Mouse (Mus musculus): Measurements from ENCODE around the gene Ndufa4l2.
A peak's percentile ranks its signal among the peaks of the same experiment; 100 is the strongest.

Gene Ndufa4l2

DNA sequence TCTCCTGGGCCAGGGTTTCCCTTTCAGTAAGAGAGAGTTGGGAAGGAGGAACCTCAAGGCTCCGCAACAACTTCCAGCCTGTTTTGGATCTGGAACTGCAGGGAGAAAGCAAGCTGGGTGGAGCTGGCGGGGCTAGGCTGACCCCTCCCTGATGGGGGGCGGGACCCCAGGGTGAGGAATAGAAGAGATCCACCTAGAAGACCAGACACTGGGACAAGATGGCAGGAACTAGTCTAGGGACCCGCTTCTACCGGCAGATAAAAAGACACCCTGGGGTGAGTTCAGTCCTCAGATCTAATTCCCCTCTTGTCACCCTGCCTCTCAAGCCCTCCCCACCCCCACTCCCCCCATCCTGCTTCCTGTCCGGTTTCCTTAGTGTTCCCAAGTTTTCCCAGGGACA lies at the start of gene Ndufa4l2:
Gene Ndufa4l2 (plus strand): TSS at position 204 of the 400 bp plus-strand sequence.
- DNase-seq (ENCODE audit: low read depth) = no peak

DNA sequence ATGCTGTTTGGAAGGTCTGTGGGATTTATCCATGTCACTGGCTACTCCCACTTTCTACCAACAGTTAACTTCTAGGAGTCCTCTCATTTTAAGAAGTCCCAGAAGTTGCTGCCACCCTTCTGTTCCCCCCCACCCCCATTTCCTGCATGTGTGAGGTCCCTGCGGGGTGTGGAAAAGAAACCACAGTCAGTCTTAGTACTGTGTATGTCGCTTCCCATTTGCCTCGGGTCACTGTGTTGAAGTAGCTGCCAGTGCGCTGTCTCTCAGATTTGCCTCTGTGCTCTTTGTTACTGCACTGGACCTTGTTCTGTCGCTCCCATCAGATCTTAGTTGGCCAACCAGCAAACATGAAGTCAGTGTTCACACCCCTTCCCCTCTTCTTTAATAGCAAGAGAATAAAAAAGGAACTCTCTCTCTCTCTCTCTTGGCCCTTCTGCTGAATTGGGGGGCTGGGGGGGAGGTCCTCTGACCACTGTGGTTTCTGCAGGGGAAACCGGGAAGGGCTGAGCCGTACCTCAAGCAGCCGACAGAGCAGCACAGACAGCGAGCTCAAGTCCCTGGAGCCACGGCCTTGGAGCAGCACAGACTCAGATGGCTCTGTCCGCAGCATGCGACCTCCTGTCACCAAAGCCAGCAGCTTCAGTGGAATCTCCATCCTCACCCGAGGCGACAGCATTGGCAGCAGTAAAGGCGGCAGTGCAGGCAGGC lies 43.3 kb upstream of the Ndufa4l2 start:
- peak; percentile 31 for DNase-seq (ENCODE audit: low read depth)

DNA sequence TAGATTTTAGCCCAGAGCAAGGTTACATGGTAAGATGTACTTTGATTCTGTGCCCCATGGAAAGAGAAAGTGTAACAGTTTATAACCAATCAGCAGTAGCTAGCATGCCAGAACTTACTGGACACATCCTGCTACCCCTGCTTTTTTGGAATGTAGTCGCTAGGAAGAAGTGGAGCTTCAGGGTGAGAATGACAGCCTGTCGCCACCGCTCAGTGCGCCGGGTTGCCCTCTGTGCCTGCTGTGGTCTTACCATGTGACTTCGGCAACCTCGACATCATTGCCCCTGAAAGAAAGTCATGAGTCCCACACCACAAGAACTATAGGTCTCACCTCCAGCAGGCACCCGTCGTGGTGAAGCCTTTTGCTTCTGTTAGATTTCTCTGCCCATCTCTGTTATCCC lies 42.0 kb upstream of the Ndufa4l2 start:
- no peak for DNase-seq (ENCODE audit: low read depth)

DNA sequence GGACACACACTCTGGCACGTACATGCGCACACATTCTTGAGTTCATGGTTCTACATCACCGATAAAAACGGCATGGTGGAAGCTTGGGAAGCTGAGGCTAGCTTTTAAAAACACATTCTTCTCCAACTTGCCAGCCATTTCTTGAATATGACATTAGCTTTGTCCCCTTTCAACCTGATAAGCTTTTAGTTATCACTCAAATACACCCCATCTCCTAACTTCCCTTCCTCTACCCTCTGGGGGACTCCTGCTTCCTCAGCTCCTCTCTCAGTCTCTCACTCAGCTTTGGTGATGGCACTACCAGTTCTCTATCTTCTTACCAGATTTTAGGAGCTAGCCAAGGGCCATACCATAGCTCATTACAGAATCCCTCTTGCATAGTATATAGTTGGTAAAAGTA lies 39.6 kb upstream of the Ndufa4l2 start:
- no peak for DNase-seq (ENCODE audit: low read depth)

DNA sequence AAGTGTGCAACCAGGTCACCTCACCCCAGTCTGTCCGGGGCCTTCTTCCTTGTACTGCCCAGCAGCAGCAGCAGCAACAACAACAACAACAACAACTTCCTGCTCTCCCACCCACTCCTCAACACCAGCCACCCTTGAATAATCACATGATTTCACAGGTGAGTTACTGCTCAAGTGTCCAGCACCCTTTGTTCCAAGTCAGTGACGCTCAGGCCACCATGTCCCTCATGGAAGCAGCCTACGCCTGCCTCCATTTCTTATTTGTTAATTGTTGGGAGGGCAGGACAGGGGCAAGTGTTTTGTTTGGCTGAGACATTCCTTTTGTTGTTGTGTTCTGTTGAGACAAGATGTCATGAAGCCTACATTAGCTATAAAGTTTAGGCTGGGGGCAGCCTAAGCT lies 38.2 kb upstream of the Ndufa4l2 start:
- DNase-seq (ENCODE audit: low read depth) = no peak

DNA sequence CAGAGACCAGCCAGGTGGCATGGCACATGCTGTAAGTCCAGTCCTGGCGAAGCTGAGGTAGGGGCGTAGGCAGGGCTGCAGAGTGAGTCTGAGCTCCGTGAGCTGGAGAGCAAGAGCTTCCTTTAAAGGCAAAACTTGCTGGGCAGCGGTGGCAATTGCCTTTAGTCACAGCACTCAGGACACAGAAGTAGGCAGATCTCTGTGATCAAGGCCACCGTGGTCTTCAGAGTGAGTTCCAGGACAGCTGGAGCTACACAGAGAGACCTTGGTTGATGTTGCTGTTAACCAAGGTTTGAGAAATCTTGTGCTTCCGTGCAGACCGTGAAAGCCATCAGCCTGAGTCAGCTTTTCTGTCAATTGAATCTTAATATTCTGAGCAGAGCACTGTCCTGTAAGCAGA lies 37.5 kb upstream of the Ndufa4l2 start:
- no peak for DNase-seq (ENCODE audit: low read depth)

DNA sequence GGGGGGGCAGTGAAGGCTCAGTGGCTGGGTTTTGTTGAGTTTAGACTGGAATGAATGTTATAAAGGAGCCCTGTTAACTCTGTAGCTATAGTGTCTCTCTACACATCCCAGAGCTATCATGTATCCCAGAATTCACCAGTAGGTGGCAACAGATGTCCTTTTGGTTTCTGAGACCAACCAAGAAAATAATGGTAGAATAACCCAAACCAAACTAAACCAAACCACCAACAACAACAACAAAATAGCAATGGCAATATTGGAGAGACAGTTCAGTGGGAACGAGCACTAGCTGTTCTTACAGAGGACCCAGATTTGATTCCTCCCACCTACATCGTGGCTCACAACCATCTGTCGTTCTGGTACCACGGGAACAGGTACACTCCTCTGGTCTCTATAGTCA lies 35.6 kb upstream of the Ndufa4l2 start:
- peak; percentile 36 for DNase-seq (ENCODE audit: low read depth)

DNA sequence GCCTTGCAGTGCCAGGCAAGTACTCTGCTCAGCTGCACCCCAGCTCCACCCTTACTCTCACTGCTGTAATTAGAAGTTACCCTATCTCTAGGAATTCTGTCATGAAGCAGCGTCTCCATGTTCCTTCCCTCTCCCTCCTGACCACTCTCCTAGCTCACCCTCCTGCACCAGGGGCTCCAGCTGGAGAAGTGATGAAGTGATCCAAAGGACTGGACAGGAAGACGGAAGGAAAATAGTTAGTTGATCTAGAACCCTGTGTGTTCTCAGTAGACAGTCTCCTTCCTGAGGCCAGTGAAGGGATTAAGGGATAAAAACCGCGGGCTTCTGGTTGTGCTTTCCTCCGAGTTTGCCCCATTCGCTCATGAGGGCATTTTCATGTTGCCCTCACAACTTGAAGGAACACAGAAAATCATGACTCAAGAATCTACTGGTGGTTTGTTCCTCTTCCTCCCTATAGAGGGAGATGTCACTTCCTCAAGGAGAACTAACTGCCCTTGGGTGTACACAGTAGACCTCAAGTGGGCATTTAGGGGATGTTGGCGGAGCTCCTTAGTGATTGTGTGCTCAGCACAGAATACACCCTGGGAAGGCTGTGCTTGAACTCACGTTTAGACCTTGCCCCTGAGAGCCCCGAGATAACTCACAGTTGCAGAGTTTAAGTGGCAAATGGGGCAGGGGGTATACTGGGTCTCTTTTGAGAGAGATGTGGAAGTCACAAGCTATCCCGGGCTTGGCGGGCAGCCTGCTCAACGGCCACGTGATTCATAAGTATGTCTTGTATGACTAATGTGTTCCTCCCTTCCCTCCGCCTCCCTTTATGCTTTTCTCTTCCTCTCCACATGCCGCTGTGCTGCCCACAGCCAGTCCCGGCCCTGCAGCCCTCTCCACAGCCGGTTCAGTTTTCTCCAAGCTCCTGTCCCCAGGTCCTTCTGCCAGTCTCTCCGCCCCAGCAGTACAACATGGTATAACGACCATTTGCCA lies 33.6 kb upstream of the Ndufa4l2 start:
- peak; percentile 39 for DNase-seq (ENCODE audit: low read depth)

DNA sequence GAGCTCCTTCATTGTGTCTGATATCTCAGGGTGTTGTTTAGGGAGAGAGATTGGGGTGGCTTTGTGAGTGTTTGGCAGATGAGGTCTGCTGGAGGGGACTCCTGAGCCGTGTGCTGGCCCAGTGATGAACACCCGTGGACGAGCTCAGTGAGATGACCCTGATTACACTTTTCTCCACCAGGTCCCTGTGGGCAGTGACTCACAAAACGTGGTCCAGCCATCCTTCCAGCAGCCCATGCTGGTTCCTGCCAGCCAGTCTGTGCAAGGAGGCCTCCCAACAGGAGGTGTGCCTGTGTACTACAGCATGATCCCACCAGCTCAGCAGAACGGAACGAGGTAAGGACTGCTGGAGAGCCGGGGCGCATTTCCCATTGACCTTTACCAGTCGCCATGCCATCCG lies 29.5 kb upstream of the Ndufa4l2 start:
- no peak for DNase-seq (ENCODE audit: low read depth)

DNA sequence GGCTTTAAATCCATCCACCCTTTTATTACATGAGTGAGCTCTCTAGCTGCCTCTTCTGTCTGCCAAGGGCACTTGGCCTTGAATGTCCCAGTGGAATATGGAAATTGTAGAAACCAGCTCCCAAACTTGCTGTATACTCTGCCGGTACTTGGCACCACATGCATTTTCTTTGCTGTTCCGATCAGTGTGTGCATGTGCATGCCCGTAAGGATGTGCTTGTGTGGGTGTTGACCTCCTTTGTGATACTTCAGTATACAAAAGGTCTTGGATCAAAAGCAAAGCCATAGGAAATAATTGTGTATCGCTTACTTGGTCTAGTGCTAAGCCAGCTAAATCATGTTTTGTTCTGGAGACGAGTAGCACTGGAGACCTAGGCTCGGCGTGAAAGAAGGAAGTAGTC lies 25.9 kb upstream of the Ndufa4l2 start:
- DNase-seq (ENCODE audit: low read depth) = no peak

DNA sequence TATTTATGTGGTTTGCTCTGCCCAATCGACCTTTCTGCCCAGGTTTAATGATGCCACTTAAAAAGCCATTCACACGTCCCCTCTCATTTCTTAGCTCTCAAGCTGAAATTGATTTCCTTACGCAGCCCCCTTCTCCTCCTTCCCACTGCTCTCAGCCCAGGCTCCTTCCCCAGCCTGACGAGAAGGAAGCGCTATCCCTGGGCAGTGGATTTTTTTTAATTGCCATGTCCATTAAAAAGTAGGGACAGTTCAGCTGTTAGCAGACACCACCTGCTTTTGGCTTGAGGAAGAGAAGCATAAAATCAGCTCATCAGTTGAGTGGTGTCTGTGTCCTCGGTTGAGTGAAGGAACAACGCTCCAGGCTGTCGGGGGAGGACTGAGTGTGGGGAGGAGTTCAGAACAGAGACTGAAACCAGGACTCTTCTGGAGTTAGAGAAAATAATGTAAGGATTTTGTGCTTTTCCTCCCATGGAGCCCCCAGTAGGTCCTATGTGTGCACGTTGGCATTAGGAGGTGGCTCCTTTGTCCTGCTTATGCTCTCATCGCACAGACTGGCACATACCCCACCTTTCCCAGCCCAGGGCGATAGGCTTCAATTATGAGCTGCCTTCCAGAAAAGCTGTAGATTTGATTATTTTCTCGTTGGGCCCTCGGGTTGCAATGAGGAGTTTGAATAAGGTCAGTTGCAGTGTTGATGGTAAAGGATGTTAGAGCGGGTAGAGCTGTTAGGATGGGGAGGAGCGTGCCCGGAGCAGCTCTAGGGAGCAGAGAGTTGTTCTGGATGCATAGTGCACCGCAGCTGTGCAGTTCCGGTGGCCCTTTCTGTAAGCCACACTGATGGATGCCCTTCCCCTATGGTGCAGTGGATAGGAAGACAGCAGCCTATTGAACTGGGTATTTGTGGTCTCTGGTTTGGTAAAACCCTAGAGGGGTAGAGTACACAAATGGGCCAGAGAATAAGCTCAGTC lies 24.3 kb upstream of the Ndufa4l2 start:
- DNase-seq (ENCODE audit: low read depth) = no peak

DNA sequence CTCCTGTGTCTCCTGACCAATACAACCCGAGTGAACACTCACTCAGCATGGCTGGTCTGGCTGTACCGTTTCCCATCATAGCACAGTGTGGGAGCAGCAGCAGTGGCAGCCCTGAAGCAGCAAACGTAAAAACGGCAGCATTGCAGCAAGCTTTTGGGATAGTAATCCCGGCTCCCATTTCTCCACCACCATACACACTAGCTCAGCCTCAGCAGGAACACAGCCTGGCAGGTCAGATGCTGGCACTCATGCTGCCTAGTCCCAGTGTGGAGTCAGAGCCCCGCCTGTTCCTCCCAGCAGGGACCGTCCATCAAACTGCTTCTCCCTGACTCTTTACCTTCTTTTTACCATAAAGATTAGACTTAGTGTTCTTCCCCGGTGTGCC lies 23.6 kb upstream of the Ndufa4l2 start:
- DNase-seq (ENCODE audit: low read depth) = no peak

DNA sequence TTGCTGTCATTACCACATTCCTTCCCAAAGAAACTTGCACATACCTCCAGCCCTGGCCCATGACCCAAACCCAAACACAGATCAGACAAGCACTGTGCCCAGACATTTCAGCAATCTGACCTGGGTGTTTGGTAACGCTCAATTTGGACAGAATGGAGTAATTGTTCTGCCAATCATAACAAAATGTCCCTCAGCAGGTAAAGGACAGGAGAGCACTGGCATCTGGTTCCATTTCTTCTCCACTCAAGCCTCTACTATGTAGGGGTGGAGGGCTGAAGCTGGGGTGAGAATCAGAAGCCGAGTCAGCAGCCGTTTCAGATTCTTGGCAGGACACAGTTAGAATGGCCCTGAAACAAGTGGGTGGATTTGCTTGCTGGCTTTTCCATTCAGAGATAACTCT lies 22.6 kb upstream of the Ndufa4l2 start:
- no peak for DNase-seq (ENCODE audit: low read depth)

DNA sequence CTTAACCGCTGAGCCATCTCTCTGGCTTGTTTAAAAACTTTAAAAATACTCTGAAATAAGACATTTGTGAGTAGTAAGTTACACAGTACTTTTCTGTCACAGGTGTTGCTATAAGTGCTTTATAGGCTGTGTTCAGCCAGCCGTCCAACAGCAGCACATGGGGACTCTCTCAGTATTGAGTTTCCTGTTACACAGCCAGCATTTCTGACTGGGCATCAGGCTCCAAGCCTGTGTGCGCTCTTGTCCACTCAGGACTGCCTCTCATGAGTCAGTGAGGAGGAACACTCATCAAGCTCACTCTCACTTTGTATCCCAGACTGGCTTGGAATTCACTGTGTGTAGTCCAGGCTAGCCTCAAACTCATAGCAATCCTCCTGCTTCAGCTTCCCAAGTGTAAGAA lies 18.6 kb upstream of the Ndufa4l2 start:
- DNase-seq (ENCODE audit: low read depth) = no peak

DNA sequence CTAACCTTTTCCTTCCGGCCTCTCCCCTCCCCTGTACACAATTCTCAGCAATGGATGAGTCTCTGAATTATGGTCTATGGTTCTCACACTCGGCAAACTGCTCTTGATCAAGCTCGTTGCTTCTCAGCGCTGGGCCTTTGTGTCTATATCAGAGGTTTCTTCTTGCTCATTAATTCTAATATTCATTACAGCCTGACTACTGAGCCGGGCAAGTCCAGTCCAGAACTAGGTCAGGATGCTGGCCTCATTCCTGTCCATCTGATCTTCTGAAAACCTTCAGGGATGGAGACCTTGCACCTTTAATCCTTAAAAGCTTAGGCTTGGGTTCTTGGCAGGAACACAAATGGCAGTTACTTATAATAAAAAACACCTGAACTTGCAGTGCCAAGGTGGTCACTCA lies 15.3 kb upstream of the Ndufa4l2 start:
- no peak for DNase-seq (ENCODE audit: low read depth)

DNA sequence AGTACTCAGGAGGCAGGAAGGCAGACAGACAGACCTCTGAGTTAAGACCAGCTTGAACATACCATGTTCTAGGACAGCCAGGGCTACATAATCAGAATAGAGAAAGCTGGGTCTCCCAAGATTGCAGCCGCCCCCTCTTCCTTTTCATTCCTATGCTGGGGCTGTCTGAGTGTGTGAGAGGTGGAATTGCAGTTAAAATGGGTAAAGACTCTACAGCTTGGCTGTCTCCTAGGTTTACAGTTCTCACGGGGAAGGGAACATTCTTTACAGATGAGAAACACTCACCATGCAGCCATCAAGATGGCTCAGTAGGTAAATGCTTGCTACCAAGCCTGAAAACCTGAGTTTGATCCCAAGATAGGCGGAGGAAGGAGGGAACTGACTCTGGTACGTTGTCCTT lies 14.7 kb upstream of the Ndufa4l2 start:
- no peak for DNase-seq (ENCODE audit: low read depth)

DNA sequence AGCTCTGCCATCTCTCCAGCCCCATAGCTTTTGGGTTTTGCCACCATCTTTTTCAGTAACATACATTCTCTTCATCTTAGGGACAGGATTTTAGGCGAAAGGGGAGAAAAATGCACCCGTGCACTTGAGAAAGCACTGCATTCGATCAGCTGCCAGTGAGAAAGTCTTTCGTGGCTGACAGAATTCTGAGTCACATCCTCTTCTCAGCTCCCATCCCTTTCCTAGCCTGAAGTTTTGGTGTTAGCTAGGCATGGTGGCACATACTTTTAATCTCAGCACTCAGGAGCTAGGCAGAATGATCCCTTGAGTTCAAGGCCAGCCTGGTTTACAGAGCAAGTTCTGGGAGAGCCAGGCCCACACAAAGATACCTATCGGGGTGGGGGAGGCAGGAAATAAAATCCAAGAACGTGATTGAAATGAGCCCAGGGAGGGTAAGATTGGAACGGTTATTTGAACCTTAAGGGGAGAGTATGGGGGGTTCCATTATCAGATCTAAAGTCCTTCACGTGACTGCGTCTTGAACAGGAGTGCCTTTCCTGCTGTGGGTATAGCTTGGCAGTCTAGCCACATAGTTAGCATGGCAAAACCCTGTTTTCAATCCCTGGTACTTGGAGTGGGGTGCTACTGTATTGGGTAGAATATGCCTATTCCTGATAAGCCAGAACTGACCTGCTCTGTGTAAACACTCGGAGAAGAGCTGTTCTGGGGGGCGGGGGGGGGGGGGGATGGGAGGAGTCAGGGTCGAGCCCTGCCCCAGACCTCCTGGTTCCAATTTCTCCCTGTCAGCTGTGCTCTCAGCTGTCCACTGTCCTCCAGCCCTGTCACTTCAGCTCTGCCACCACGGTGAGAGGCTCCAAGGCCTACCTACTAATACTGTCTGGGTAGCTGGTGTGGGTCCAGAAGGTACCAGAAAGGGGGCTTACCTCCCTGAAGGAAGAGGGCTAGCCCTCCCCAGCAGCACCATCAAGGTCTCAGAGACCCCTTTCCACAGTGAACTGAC lies 13.6 kb upstream of the Ndufa4l2 start, which contains the start of gene Stac3:
Gene Stac3 (plus strand): TSS at position 793 of the 1,000 bp plus-strand sequence.
- no peak for DNase-seq (ENCODE audit: low read depth)

DNA sequence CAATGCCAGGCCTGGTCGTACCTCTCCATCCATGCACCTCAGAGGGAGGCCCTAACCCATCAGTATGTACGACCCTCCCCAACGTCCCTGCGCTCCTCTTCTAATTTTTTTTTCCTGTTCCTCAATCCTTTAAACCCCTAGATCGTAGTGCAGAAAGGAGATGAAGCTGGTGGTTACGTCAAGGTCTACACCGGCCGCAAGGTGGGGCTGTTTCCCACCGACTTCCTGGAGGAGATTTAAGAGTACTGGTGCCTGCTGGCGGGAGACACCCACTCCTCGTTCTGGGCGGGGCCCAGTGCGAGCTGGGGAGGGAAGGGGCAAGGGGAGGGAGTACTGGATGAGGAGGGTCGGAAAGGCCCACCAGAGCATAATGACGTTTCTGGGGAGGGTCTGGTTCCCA lies 6.5 kb upstream of the Ndufa4l2 start:
- peak; percentile 87 for DNase-seq (ENCODE audit: low read depth)

DNA sequence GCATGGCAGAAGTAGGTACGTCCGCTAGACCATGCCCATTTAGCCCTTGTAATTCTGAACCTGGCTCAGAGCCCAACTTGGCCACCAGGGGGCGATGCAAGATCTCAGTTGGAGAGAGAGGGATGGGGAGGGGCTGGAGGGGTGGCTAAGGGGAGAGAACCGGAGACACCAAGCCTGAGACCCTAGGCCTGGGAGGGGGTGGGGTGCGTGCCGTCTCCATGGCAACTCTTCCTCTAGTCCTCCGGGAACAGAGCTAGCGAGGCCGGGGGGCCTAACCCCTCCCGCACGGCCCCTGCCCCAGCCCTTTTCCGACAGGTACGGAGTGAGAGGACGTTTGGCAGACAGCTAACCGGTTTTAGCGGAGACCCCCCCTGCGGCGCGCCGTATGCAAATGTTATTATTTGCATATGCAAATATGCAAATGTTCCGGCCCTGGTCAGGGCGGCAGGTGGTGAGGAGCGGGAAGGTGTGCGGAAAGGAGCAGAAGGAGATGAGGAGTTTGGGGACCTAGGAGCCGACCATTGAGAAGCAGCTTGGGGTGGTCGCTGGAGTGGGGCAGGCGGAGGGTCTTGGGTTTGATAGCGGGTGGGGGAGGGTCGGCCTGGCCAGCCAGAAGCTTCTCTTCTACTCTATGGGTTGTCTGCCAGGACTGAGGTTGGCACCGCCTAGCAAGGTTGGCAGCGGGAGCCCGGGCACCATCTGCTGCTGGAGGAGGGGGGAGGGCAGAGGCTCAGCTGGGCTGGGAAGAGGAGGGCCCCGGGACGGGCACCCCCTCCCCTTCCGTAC lies 5.5 kb upstream of the Ndufa4l2 start:
- peak; percentile 88 for DNase-seq (ENCODE audit: low read depth)

Data from c-Kit-positive CD71-negative TER-119-negative erythroid progenitor cells, embryonic 14.5 days (primary cell).